In the genomic region with DNA sequence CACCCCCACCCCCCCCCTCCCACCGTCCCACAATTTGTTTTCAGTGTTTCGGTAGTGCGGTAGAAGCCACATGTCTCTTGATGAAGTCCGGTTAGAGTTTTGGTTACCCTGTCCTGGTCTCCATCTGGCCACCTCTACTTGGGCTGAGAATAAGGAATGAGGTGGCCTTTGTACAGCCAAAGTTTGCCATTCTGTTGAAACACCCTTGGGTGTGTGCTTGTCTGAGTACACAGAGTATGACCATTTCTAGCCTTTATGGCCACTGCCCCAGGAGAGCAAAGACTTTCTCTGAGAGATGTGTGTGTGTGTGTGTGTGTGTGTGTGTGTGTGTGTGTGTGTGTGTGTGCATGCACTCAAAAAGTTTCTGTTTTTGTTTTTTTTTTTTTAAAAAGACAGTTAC, we compare ENCODE assay signal across 30 mouse cellular contexts.
DNase-seq lines count a peak whose midpoint lies in the region; ATAC-seq and TF ChIP-seq lines count a peak whose summit lies in the region.
"Had no signal": no experiment of that assay in that cellular context is flagged by ENCODE, and none has a peak within 500 bp of the region (broad histone marks: within the 10 kb centered on the region; RNA-seq: fewer than 3 reads in every experiment).

No protein-coding gene starts in this region.

- no peak for TF ChIP-seq CTCF in lung, adult 2 months (IDR thresholded peaks at IDR 0.05; ENCODE audit: insufficient read depth, low read length)
- TF ChIP-seq CTCF in intestine, postnatal 0 days (IDR thresholded peaks at IDR 0.05; ENCODE audit: low read depth), result no peak

- H3K9me3 ChIP-seq in intestine, postnatal 0 days (ENCODE audit: control insufficient read depth), result no peaks in the 10 kb centered on the region
- no peaks in the 10 kb centered on the region for H3K9me3 ChIP-seq in stomach, embryonic 16.5 days (replicated peaks; ENCODE audit: control insufficient read depth, low read length)
- H3K9me3 ChIP-seq: embryonic facial prominence, embryonic 10.5 days; embryonic facial prominence, embryonic 15.5 days; forebrain, embryonic 13.5 days; hindbrain, embryonic 12.5 days; kidney, embryonic 15.5 days; limb, embryonic 12.5 days; midbrain, embryonic 13.5 days; neural tube, embryonic 15.5 days had no signal

- H3K4me1 ChIP-seq in lung, adult 2 months (ENCODE audit: control insufficient read depth, insufficient read depth, low read length), result peaks cover 2% of the 10 kb centered on the region; the same call in 1 of the 2 replicates
- H3K4me1 ChIP-seq in intestine, postnatal 0 days (replicated peaks; ENCODE audit: control insufficient read depth, insufficient read depth, low read length), result peaks cover 20% of the 10 kb centered on the region
- H3K4me1 ChIP-seq in stomach, embryonic 16.5 days (ENCODE audit: control insufficient read depth, insufficient read depth, low read length), result peaks cover 20% of the 10 kb centered on the region
- H3K4me1 ChIP-seq: neural tube, embryonic 15.5 days had no signal

- ATAC-seq in intestine, postnatal 0 days, result 0 out of 2 replicates have a peak, but pooled peaks have one; percentile 14
- no peak for ATAC-seq in stomach, embryonic 16.5 days (ENCODE audit: insufficient read depth, low FRiP score)
- ATAC-seq in erythroid progenitor cell, adult 5-6 weeks (replicated peaks; ENCODE audit: low FRiP score, poor library complexity, severe bottlenecking), result no peak
- ATAC-seq: activated CD4-positive, CD25-positive, alpha-beta regulatory T cell, adult 4 months; forebrain, embryonic 13.5 days; hindbrain, postnatal 0 days; midbrain, embryonic 13.5 days had no signal

- no peak for TF ChIP-seq POLR2A in lung, adult 2 months (IDR thresholded peaks at IDR 0.05; ENCODE audit: borderline replicate concordance, extremely low read depth, low read depth, low read length)

- no peak overlapping the region for H3K4me2 ChIP-seq in intestine, postnatal 0 days (replicated peaks; ENCODE audit: low read depth)
- H3K4me2 ChIP-seq in stomach, embryonic 16.5 days (ENCODE audit: low read depth, low read length), result no peak overlapping the region
- H3K4me2 ChIP-seq: embryonic facial prominence, embryonic 15.5 days; forebrain, embryonic 13.5 days; hindbrain, embryonic 12.5 days; kidney, embryonic 15.5 days; limb, embryonic 12.5 days; midbrain, embryonic 13.5 days; neural tube, embryonic 15.5 days had no signal

- 0 out of 2 replicates have a peak, but pooled peaks cover 4% of the 10 kb centered on the region for H3K36me3 ChIP-seq in intestine, postnatal 0 days (ENCODE audit: control insufficient read depth, insufficient read depth)
- no peaks in the 10 kb centered on the region for H3K36me3 ChIP-seq in stomach, embryonic 16.5 days (ENCODE audit: control insufficient read depth, insufficient read depth, low read length)
- H3K36me3 ChIP-seq: hindbrain, embryonic 12.5 days; neural tube, embryonic 15.5 days had no signal

- 95% methylated on average over 4 of the region's 4 CpGs for WGBS in lung, adult 2 months
- 87% methylated on average over 4 of the region's 4 CpGs for WGBS in intestine, postnatal 0 days
- 86% methylated on average over 4 of the region's 4 CpGs for whole genome bisulfite sequencing in stomach, embryonic 16.5 days

- peak overlapping the region; percentile 80 for H3K27ac ChIP-seq in intestine, postnatal 0 days (ENCODE audit: low read depth, low read length)
- peak overlapping the region; percentile 17; the same call in 1 of the 2 replicates for H3K27ac ChIP-seq in stomach, embryonic 16.5 days (ENCODE audit: low read length)
- H3K27ac ChIP-seq: embryonic facial prominence, embryonic 15.5 days; forebrain, embryonic 13.5 days; hindbrain, embryonic 12.5 days; hindbrain, postnatal 0 days; kidney, embryonic 15.5 days; left cerebral cortex, adult 2 months; limb, embryonic 12.5 days; macrophage; midbrain, embryonic 13.5 days; neural tube, embryonic 15.5 days had no signal

- no peak overlapping the region for H3K4me3 ChIP-seq in lung, adult 2 months (replicated peaks; ENCODE audit: extremely low read depth, low read depth, low read length)
- H3K4me3 ChIP-seq in intestine, postnatal 0 days (ENCODE audit: low read depth, low read length), result no peak overlapping the region
- H3K4me3 ChIP-seq in stomach, embryonic 16.5 days (replicated peaks; ENCODE audit: low read length), result no peak overlapping the region
- H3K4me3 ChIP-seq: embryonic facial prominence, embryonic 10.5 days; embryonic facial prominence, embryonic 15.5 days; forebrain, embryonic 13.5 days; hindbrain, embryonic 12.5 days; kidney, embryonic 15.5 days; left cerebral cortex, adult 2 months; limb, embryonic 12.5 days; midbrain, embryonic 13.5 days; neural tube, embryonic 15.5 days had no signal

- H3K27me3 ChIP-seq in intestine, postnatal 0 days (replicated peaks; ENCODE audit: control insufficient read depth, insufficient read depth, low read length), result no peaks in the 10 kb centered on the region
- H3K27me3 ChIP-seq in stomach, embryonic 16.5 days (ENCODE audit: control insufficient read depth, insufficient read depth, low read length), result no peaks in the 10 kb centered on the region
- H3K27me3 ChIP-seq: embryonic facial prominence, embryonic 15.5 days; forebrain, embryonic 13.5 days; hindbrain, embryonic 12.5 days; kidney, embryonic 15.5 days; limb, embryonic 12.5 days; midbrain, embryonic 13.5 days; neural tube, embryonic 15.5 days had no signal

- H3K9ac ChIP-seq in intestine, postnatal 0 days (ENCODE audit: low read depth, low read length), result no peak overlapping the region
- H3K9ac ChIP-seq in stomach, embryonic 16.5 days (ENCODE audit: low read length), result no peak overlapping the region
- H3K9ac ChIP-seq: embryonic facial prominence, embryonic 15.5 days; forebrain, embryonic 13.5 days; hindbrain, embryonic 12.5 days; kidney, embryonic 15.5 days; limb, embryonic 12.5 days; midbrain, embryonic 13.5 days; neural tube, embryonic 15.5 days had no signal

- DNase-seq in lung, postnatal 36 days, result peak; percentile 18
- DNase-seq in lung, adult 2 months, result no peak
- DNase-seq in thymus, adult 18-20 months, result no peak
- DNase-seq: adrenal gland, adult 8-10 months; B cell, adult 2 months; cerebellum, adult 8-10 months; cerebellum, postnatal 25 days; gastrocnemius, postnatal 14 days; heart, postnatal 36 days; kidney, adult 11 months; kidney, postnatal 25 days; retina, postnatal 1 day; right cerebral cortex, postnatal 14 days; thymus, adult 2 months; thymus, postnatal 36 days had no signal
